Mouse (Mus musculus): ENCODE data around the gene C1qtnf2. TPM values are rescaled to one million over a fixed set of nuclear protein-coding genes. Genes with fewer than 3 reads are reported as not detected.
A peak's percentile ranks its signal among the peaks of the same experiment; 100 is the strongest.

The C1qtnf2 gene
- polyA plus RNA-seq (2014; fragmentation: Nextera tagmentation; extraction: Ambion mirVana) = 1.3 and 1.6 TPM in 2 replicates

DNA sequence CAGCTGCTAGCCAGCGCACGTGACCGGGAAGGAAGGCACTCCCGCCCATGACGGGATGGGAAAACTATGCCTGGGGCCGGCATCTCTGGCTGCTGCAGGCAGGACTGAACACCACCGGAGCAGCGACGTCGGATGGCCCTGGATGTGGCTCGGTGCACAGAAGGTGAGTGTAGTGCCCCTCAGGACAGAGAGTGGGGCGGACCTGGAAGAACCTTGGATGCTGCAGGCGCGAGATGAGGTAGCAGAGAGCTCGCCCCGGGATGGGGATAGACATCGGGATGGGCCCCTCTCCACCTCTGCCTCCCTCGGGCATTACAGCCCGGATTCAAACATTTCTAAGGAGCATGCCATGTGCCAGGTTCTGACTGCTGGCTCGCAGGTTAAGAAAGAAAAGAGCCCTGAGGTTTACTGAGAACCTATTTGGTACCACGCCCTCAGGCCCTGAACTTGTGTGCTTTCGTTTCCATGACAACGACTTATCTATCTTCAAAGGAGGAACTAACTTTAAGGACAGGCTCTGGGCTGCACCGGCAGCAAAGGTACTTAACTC is at the start of gene C1qtnf2:
C1qtnf2 (plus strand) TSS at position 52 of the 550 bp plus-strand sequence.
- H3K9ac ChIP-seq (ENCODE audit: low read depth, low read length) = peak within 1 kb of the TSS; percentile 4; the same call in 1 of the 2 replicates
- no peaks in the 10 kb centered on the region; the same call in 1 of the 2 replicates for H3K4me1 ChIP-seq (ENCODE audit: control insufficient read depth, insufficient read depth, low read length)
- 5% methylated on average over 24 of the region's 24 CpGs for WGBS (ENCODE audit: insufficient replicate concordance)
- H3K27ac ChIP-seq (ENCODE audit: low read depth, low read length) = no peak within 1 kb of the TSS
- no peaks in the 10 kb centered on the region; the same call in 1 of the 2 replicates for H3K27me3 ChIP-seq (ENCODE audit: control insufficient read depth, insufficient read depth, low read length)
- H3K4me3 ChIP-seq (ENCODE audit: low read depth, low read length) = peak within 1 kb of the TSS; percentile 29
- peak within 1 kb of the TSS; percentile 70 for H3K4me2 ChIP-seq
- no peaks in the 10 kb centered on the region for H3K36me3 ChIP-seq (ENCODE audit: control insufficient read depth, insufficient read depth, low read length)
- no peaks in the 10 kb centered on the region for H3K9me3 ChIP-seq (replicated peaks; ENCODE audit: control insufficient read depth, low read length)
- ATAC-seq (replicated peaks; ENCODE audit: insufficient number of reproducible peaks, low FRiP score, low TSS enrichment) = peak; percentile 72; the same call in 1 of the 2 replicates

- no peaks in the 10 kb centered on the region for H3K27me3 ChIP-seq (ENCODE audit: control insufficient read depth, insufficient read depth, low read length)
- no peaks in the 10 kb centered on the region for H3K9me3 ChIP-seq (replicated peaks; ENCODE audit: control insufficient read depth, low read length)
- peaks cover 8% of the 10 kb centered on the region; the same call in 1 of the 2 replicates for H3K36me3 ChIP-seq (ENCODE audit: control insufficient read depth, insufficient read depth, low read length)
- no peak for ATAC-seq (replicated peaks; ENCODE audit: insufficient number of reproducible peaks, low FRiP score, low TSS enrichment)
- WGBS (ENCODE audit: insufficient replicate concordance) = 71% methylated on average over 5 of the region's 5 CpGs
- H3K27ac ChIP-seq (ENCODE audit: low read depth, low read length) = no peak overlapping the region
- H3K9ac ChIP-seq (ENCODE audit: low read depth, low read length) = no peak overlapping the region
- H3K4me3 ChIP-seq (ENCODE audit: low read depth, low read length) = no peak overlapping the region
- no peak overlapping the region for H3K4me2 ChIP-seq
- peaks cover 4% of the 10 kb centered on the region; the same call in 1 of the 2 replicates for H3K4me1 ChIP-seq (ENCODE audit: control insufficient read depth, insufficient read depth, low read length)
These were observed 49.7 kb upstream of the C1qtnf2 start for GRCm38 (mm10) chr11:43424386-43424785.

DNA sequence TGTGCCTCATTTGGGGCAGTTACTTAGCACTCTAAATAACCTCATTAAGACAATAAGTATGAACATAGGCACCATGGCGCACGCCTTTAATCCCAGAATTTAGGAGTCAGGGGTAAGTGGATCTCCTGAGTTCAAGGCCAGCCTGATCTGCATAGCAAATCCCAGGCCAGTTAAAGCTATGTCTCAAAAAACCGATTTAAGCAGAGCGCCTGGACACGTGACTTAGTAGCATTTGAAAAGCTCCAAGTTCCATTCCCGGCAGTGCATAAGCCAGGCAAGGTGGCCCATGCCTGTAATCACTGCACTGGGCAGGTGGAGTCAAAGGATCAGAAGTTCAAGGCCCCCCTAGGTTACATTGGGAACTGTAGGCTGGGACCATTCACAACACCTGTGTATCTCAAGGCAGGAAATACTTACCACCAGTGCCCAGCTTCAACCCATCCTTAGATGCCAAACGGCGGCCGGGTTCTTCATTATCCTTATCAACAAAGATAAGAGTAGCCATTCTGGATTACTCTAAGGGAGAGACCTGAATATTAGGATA is 48.8 kb upstream of the C1qtnf2 start:
- ATAC-seq (replicated peaks; ENCODE audit: insufficient number of reproducible peaks, low FRiP score, low TSS enrichment) = no peak
- H3K36me3 ChIP-seq (ENCODE audit: control insufficient read depth, insufficient read depth, low read length) = 0 out of 2 replicates have a peak, but pooled peaks cover 8% of the 10 kb centered on the region
- H3K27me3 ChIP-seq (ENCODE audit: control insufficient read depth, insufficient read depth, low read length) = no peaks in the 10 kb centered on the region
- H3K9me3 ChIP-seq (replicated peaks; ENCODE audit: control insufficient read depth, low read length) = no peaks in the 10 kb centered on the region
- peak overlapping the region; percentile 65 for H3K4me3 ChIP-seq (ENCODE audit: low read depth, low read length)
- H3K4me2 ChIP-seq = peak overlapping the region; percentile 66
- peaks cover 4% of the 10 kb centered on the region; the same call in 1 of the 2 replicates for H3K4me1 ChIP-seq (ENCODE audit: control insufficient read depth, insufficient read depth, low read length)
- 63% methylated on average over 9 of the region's 9 CpGs for WGBS (ENCODE audit: insufficient replicate concordance)
- no peak overlapping the region for H3K27ac ChIP-seq (ENCODE audit: low read depth, low read length)
- peak overlapping the region; percentile 82; the same call in 1 of the 2 replicates for H3K9ac ChIP-seq (ENCODE audit: low read depth, low read length)

- peak; percentile 91 for ATAC-seq (replicated peaks; ENCODE audit: insufficient number of reproducible peaks, low FRiP score, low TSS enrichment)
- no peaks in the 10 kb centered on the region for H3K9me3 ChIP-seq (replicated peaks; ENCODE audit: control insufficient read depth, low read length)
- peak within 1 kb of the TSS; percentile 65 for H3K4me3 ChIP-seq (ENCODE audit: low read depth, low read length)
- WGBS (ENCODE audit: insufficient replicate concordance) = 3% methylated on average over 27 of the region's 27 CpGs
- no peaks in the 10 kb centered on the region for H3K27me3 ChIP-seq (ENCODE audit: control insufficient read depth, insufficient read depth, low read length)
- H3K27ac ChIP-seq (ENCODE audit: low read depth, low read length) = peak within 1 kb of the TSS; percentile 70
- H3K4me2 ChIP-seq = peak within 1 kb of the TSS; percentile 66
- H3K9ac ChIP-seq (ENCODE audit: low read depth, low read length) = peak within 1 kb of the TSS; percentile 82
- H3K4me1 ChIP-seq (ENCODE audit: control insufficient read depth, insufficient read depth, low read length) = peaks cover 4% of the 10 kb centered on the region; the same call in 1 of the 2 replicates
- 0 out of 2 replicates have a peak, but pooled peaks cover 8% of the 10 kb centered on the region for H3K36me3 ChIP-seq (ENCODE audit: control insufficient read depth, insufficient read depth, low read length)
These were observed 48.2 kb upstream of the C1qtnf2 start, which contains the start of gene Pttg1 for GRCm38 (mm10) chr11:43425824-43426413. Pttg1 (minus strand) TSS chr11:43426251.

DNA sequence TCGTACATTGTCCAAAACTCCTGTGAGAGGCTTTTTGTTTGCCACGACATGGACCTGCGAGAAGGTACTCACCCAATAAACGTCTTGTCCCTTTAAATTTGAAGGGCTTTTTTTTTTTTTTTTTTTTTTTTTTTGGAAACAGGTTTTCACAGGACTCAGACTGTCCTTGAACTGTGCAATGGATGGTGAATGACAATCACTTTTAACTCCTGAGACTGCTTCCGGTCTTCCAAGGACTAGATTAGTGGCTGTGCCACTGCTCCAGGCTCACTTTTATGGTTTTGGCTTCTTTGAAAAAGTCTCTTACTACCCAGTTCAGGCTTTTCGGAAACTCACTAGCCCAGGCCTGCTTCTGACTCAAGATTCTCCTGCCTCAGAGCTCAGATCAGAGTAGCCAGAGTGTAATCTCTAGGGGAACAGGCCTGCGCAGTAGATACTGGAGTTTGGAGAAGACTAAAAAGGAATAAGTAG is 47.6 kb upstream of the C1qtnf2 start:
- peak overlapping the region; percentile 66 for H3K4me2 ChIP-seq
- H3K27me3 ChIP-seq (ENCODE audit: control insufficient read depth, insufficient read depth, low read length) = no peaks in the 10 kb centered on the region
- 0 out of 2 replicates have a peak, but pooled peaks cover 5% of the 10 kb centered on the region for H3K36me3 ChIP-seq (ENCODE audit: control insufficient read depth, insufficient read depth, low read length)
- H3K4me1 ChIP-seq (ENCODE audit: control insufficient read depth, insufficient read depth, low read length) = peaks cover 4% of the 10 kb centered on the region; the same call in 1 of the 2 replicates
- H3K4me3 ChIP-seq (ENCODE audit: low read depth, low read length) = peak overlapping the region; percentile 65
- WGBS (ENCODE audit: insufficient replicate concordance) = 17% methylated on average over 7 of the region's 7 CpGs
- peak overlapping the region; percentile 70 for H3K27ac ChIP-seq (ENCODE audit: low read depth, low read length)
- ATAC-seq (replicated peaks; ENCODE audit: insufficient number of reproducible peaks, low FRiP score, low TSS enrichment) = peak; percentile 73
- H3K9ac ChIP-seq (ENCODE audit: low read depth, low read length) = peak overlapping the region; percentile 82
- H3K9me3 ChIP-seq (replicated peaks; ENCODE audit: control insufficient read depth, low read length) = no peaks in the 10 kb centered on the region

DNA sequence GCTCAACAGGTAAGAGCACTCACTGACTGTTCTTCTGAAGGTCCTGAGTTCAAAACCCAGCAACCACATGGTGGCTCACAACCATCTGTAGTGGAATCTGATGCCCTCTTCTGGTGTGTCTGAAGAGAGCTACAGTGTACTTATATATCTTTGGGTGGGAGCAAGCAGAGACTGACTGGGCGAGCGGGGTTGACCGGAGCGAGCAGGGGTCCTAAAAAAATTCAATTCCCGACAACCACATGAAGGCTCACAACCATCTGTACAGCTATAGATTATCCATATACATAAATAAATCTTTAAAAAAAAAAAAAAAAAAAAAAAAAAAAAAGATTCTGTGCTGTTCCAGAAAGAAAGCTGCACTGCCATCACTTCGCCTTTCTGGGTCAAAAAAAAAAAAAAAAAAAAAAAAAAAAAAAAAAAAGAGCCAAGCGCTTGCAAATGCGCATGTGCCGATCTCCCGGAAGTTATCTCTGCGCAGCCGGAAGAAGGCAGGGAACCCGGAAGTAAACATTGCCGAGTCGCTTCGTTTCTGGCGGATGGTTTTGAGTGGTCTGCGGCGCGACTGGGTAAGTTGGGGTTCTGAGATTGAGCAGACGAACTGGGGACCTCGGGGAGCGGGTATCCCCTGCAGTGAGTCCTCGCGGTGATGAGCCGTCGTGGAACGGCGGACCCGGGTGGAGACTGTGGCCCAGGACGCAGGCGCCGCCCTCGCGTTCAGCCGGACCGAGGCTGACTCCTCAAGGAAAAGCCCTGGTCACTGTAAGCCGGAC is 40.6 kb upstream of the C1qtnf2 start, which contains the start of gene Slu7:
Slu7 (plus strand) TSS at position 491 of the 770 bp plus-strand sequence.
- ATAC-seq (replicated peaks; ENCODE audit: insufficient number of reproducible peaks, low FRiP score, low TSS enrichment) = peak; percentile 80
- H3K4me3 ChIP-seq (ENCODE audit: low read depth, low read length) = peak within 1 kb of the TSS; percentile 82
- peak within 1 kb of the TSS; percentile 59; the same call in 1 of the 2 replicates for H3K27ac ChIP-seq (ENCODE audit: low read depth, low read length)
- H3K9me3 ChIP-seq (replicated peaks; ENCODE audit: control insufficient read depth, low read length) = no peaks in the 10 kb centered on the region
- whole genome bisulfite sequencing (ENCODE audit: insufficient replicate concordance) = 8% methylated on average over 38 of the region's 38 CpGs
- peak within 1 kb of the TSS; percentile 68 for H3K4me2 ChIP-seq
- no peaks in the 10 kb centered on the region for H3K27me3 ChIP-seq (ENCODE audit: control insufficient read depth, insufficient read depth, low read length)
- no peaks in the 10 kb centered on the region for H3K36me3 ChIP-seq (ENCODE audit: control insufficient read depth, insufficient read depth, low read length)
- peaks cover 5% of the 10 kb centered on the region for H3K4me1 ChIP-seq (ENCODE audit: control insufficient read depth, insufficient read depth, low read length)
- peak within 1 kb of the TSS; percentile 74 for H3K9ac ChIP-seq (ENCODE audit: low read depth, low read length)

DNA sequence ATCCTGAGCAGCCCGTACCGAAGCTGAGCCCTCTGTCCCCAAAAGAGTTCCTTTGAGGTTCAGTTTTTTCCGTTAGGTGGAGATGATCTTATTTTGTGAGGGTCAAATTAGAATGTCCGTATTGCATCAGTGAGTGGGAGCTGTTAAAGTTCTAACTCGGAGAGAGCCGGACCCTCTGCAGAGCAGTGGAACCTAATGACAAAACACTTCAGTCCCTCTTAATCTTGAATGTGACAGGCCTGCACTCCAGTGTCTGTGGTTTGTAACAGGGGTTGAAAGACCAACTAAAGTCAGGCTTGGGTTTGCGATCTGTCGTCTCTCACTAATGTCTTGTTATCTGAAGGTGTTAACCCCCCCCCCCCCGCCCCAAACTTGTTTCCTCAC is 40.1 kb upstream of the C1qtnf2 start:
- Histone ChIP-seq H3K4me2 (peak overlapping the region; percentile 68), H3K27me3 (ENCODE audit: control insufficient read depth, insufficient read depth, low read length) (no peaks in the 10 kb centered on the region), H3K9me3 (replicated peaks; ENCODE audit: control insufficient read depth, low read length) (no peaks in the 10 kb centered on the region), H3K36me3 (ENCODE audit: control insufficient read depth, insufficient read depth, low read length) (no peaks in the 10 kb centered on the region; the same call in 1 of the 2 replicates), H3K27ac (ENCODE audit: low read depth, low read length) (peak overlapping the region; percentile 59; the same call in 1 of the 2 replicates), H3K4me3 (ENCODE audit: low read depth, low read length) (peak overlapping the region; percentile 82), H3K9ac (ENCODE audit: low read depth, low read length) (peak overlapping the region; percentile 74), H3K4me1 (ENCODE audit: control insufficient read depth, insufficient read depth, low read length) (peaks cover 5% of the 10 kb centered on the region)
- ATAC-seq (replicated peaks; ENCODE audit: insufficient number of reproducible peaks, low FRiP score, low TSS enrichment) = peak; percentile 14
- 1% methylated on average over 9 of the region's 9 CpGs for WGBS (ENCODE audit: insufficient replicate concordance)

DNA sequence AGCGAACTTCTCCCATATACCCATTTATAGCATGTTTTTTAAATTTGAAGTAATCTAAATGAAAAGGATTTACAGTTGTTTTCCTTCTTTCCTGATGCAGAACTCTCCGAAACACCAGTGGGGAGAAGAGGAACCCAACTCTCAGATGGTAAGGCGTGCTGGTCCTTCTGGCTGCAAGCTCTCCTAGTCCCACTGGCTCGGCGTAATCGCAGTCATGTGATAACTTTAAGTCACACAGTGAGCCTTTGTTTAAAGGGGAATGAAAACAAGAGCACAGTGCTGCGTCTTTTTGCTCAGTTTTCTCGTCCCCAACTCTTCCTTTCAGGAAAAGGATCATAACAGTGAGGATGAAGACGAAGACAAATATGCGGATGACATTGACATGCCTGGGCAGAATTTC is 33.0 kb upstream of the C1qtnf2 start:
- Histone ChIP-seq H3K4me1 (ENCODE audit: control insufficient read depth, insufficient read depth, low read length) (no peaks in the 10 kb centered on the region), H3K4me2 (no peak overlapping the region), H3K27me3 (ENCODE audit: control insufficient read depth, insufficient read depth, low read length) (no peaks in the 10 kb centered on the region), H3K9ac (ENCODE audit: low read depth, low read length) (no peak overlapping the region), H3K27ac (ENCODE audit: low read depth, low read length) (no peak overlapping the region), H3K36me3 (ENCODE audit: control insufficient read depth, insufficient read depth, low read length) (peaks cover 42% of the 10 kb centered on the region), H3K4me3 (ENCODE audit: low read depth, low read length) (no peak overlapping the region), H3K9me3 (replicated peaks; ENCODE audit: control insufficient read depth, low read length) (no peaks in the 10 kb centered on the region)
- no peak for ATAC-seq (replicated peaks; ENCODE audit: insufficient number of reproducible peaks, low FRiP score, low TSS enrichment)
- WGBS (ENCODE audit: insufficient replicate concordance) = 91% methylated on average over 10 of the region's 10 CpGs

Measured in heart, embryonic 11.5 days (tissue).